Mouse (Mus musculus) large intestine, adult 2 months (tissue): ENCODE results near the gene Maml3. TPM values are rescaled to one million over a fixed set of nuclear protein-coding genes. Genes with fewer than 3 reads are reported as not detected.
A peak's percentile ranks its signal among the peaks of the same experiment; 100 is the strongest.

Experiments used
- DNase-seq: peaks from one replicate; pipeline ENCODE4 v3.0.0-alpha.2; 2012; ENCODE audit warnings: low read depth, low spot score
- WGBS: fragments of 180-500 bp; shearing (Covaris S2); methylation state at CpG from one replicate; pipeline ENCODE4 v1.1.7; 2018; 5-methylcytosine and 5-hydroxymethylcytosine counted together
- polyA plus RNA-seq: library from polyadenylated mRNA; depleted of rRNA; stranded (reverse); fragments of >200 nt; gene quantifications from 2 replicates; pipeline ENCODE4 v1.2.3, GENCODE M21; 2012

The Maml3 gene
- polyA plus RNA-seq, 1 experiment = 1.8 TPM

DNA sequence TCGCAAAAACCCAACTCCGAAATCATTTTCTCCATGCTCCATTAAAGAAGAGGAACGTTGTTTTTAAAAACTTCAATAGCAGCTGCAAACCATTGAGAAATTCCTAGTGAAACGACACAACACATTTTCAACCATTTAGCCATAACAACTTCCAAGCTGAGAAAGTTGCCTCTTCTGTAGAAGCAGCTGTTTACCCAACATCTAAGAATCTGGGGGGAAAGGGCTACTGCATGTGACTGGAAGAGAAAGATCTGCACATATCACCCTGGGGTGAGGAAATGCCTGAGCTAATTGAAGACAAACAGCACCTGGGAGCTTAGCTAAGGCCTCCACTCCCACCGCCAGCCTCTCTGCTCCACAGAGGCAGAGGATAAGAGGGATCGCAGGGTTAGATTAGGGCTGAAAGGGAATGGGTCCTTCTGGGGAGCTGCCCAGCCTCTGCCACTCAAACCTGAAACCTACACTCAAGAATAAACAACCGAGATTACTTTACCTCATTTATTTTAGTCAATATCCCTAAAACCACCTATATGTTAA, 13.5 kb downstream of the Maml3 start:
- WGBS = 74% methylated on average over 7 of the region's 7 CpGs
- no peak for DNase-seq

DNA sequence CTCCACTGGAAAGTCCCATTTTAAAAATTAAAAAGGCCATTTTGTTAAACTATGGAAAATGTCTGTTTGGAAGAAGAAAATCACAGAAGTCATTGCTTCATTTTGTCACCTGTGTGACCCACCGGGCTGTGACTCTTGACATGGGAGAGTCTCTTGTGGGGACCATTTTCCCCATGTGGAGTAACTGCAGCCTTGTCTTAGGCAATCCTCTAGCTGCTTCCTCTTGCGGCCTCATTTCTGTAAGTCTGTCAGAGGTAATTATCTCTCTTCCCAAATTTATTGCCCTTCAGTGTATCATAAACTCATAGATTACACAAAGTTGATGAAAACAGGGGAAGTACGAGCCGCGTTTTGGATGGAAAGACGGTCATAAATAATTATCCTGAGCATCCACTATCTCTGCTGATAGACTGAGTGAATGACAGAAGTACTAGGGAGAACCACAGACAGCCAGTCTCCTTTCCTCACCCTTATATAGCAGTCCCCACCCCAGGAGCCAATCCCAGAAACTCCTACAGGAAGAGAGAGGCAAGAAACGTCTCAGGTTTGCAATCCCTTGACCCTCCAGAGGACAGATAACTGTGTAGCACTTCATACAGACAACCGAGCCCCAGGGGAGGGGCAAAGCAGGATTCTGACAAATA, 14.5 kb downstream of the Maml3 start:
- no peak for DNase-seq
- WGBS = 27% methylated on average over 8 of the region's 8 CpGs

- WGBS = 9% methylated on average over 19 of the region's 19 CpGs
- no peak for DNase-seq
Measured at GRCm38 (mm10) chr3:52088458-52089341, 16.2 kb downstream of the Maml3 start.

- WGBS = 70% methylated on average over 7 of the region's 7 CpGs
- DNase-seq = no peak
Measured at GRCm38 (mm10) chr3:52087636-52088280, 17.1 kb downstream of the Maml3 start.

DNA sequence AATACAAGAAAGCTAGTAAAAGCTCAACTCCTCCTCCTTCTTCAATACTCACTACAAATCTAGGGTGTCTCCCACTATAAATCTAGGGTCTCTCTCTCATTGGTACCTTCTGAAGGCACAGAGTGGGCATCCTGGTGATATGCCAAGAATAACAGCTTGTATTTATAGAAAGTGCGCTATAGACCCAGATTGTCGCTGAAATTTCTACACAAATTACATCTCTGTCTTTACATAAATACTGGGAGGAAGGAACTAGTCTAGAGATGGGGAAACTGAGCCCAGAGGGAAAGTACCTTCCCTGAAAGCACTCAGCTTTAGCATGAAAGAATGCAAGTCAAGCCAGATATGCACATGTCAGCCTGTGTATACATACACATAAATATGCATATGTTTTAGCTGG, 26.1 kb downstream of the Maml3 start:
- 87% methylated on average over 2 of the region's 2 CpGs for WGBS
- DNase-seq = no peak

DNA sequence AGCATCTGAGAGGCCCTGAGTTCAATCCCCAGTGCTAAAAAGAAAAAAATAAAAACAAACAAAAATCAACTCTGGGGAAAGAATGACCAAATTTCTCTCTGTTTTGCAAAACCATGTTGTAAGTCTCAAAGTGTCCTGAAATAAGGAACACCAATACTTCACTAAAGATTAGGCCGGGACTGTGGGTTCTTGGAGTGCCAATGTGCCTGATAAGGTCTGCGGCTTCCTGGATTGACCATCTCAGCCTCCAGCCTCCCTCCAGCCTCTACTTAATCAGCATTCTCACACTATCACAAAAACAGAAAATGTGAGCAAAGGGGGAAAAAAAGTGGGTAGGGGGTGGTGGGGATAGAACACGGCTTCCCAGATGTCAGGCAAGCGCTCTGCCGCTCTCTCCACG, 30.9 kb downstream of the Maml3 start:
- WGBS = 88% methylated on average over 6 of the region's 6 CpGs
- no peak for DNase-seq

- no peak for DNase-seq
- 79% methylated on average over 5 of the region's 5 CpGs for WGBS
Measured at GRCm38 (mm10) chr3:52071996-52072395, 32.9 kb downstream of the Maml3 start.

- WGBS = 17% methylated on average over 4 of the region's 4 CpGs
- DNase-seq = no peak
Measured at GRCm38 (mm10) chr3:52070163-52070478, 34.8 kb downstream of the Maml3 start.

DNA sequence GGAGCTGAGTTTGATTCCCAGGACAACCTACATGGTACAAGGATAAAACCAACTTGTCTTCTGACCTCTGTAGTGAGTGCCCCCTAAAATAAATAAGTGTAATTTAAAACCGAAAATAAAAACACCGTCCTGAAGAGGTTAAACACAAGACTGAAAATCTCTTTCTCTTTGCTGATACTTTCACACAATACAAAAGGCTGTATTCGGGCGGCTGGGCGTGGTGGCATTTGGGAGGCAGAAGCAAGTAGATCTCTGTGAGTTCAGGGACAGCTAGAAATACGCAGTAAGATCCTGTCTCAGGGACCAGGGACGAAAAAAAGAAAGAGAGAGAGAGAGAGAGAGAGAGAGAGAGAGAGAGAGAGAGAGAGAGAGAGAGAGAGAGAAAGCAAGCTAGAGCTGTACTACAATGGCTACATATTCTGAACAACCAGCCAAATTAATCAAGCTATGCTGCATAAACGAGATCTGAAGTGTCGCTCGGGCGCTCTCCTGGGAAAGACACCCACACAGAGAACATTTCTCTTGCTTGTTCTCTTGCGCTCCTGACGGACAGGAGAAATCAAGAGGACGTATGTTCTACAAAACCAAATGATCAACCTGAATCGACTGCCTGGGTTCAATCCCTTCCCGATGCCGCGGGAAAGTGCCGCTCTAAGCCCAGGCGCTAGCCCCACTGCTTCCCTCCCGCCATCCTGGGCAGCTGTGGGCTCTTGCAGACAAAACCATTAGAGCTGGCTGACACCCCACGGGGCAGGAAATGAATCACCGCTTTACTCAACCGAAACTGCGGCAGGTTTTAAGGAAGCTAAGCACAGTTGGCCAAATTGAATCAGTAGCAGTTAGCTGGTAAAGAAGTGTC, 35.3 kb downstream of the Maml3 start:
- WGBS = 9% methylated on average over 25 of the region's 25 CpGs

DNA sequence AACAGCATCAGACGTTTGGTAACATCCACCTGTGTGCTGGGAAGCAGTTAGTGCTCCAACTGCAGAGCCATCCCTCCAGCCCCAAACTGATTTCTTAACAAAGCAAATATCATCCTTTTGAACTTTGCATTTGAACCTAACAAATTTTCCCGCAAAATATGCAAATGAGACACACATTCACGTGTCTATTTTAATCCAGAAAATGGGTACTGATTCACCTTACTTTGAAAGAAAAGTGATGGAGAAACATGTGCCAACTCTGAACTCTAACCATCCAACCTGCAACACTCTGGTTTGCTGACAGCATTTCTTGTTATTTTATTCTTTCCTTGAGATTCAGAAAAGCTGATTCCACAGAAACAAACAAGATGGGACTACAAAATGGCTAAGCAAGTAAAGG, 36.0 kb downstream of the Maml3 start:
- DNase-seq = no peak

More for the DNA sequence above, 35.3 kb downstream of the Maml3 start:
- DNase-seq = no peak

GRCm38 (mm10) chr3:52067181-52067580, 37.7 kb downstream of the Maml3 start:
- DNase-seq = no peak
- WGBS = 84% methylated on average over 6 of the region's 6 CpGs

More for the DNA sequence above, 36.0 kb downstream of the Maml3 start:
- WGBS = 72% methylated on average over 3 of the region's 3 CpGs

GRCm38 (mm10) chr3:52066142-52066541, 38.7 kb downstream of the Maml3 start:
- WGBS = 46% methylated on average over 3 of the region's 3 CpGs
- DNase-seq = no peak

DNA sequence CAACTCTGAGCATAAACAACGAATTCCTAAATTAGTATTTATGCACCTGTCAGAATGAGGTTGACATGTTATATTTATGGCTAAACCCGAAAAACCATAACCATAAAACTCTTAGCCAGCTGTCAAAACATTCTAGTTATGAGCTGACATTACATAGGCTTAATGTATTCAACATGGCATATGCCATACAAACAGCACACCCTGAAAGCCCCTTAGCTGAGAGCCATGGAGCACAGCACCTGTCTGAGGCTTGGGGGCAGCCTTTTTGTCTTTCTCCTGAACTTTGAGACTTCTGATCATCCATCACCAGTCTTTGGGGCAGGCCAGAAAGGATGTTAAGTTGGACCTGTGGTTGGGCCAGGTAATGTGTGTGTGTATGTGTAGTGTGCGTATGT, 41.6 kb downstream of the Maml3 start:
- DNase-seq = no peak
- WGBS = 43% methylated on average over 3 of the region's 3 CpGs

DNA sequence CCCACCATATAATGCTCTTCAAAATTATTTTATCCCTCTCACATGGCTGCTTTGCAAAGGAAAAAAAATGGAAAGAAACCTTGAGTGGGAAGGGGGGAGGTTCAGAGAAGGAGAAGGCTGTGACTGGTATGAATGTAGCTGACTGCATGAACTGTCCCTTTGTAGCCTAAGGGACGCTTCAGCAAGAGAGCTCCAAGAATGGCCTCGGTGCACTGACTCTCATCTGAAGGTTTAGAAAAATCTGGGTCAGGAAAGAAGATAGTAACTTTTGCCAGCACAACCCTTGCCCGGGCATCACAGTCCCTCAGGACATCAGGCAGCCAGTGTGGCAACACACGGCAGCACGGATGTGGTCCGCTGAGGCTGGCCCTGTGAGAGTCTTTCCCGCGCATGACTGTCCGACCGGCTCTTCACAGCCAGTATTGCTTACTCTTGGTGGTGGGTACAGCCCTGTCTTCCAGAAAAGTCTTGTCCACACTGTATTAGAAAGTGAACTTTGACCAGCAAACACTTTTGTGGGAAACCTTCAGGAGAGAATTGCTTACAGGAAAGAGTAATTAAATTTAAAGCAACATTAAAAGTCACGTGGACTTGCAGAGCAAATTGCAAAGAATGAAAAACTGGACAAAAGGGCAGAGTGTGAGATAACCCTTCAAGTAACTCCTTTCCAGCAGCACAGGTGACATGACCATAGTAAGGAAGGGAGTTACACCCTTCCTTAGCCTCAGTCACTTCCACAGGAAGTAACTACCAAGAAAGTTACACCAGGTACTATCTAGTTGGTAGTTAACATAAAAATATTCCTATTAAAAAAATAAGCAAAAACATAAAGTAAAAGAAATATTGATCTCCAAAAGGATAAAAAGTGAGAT, 42.3 kb downstream of the Maml3 start:
- WGBS = 20% methylated on average over 11 of the region's 11 CpGs

GRCm38 (mm10) chr3:52061472-52062388, 43.1 kb downstream of the Maml3 start:
- DNase-seq = no peak
- WGBS = 66% methylated on average over 8 of the region's 8 CpGs

More for the DNA sequence above, 42.3 kb downstream of the Maml3 start:
- peak; percentile 65 for DNase-seq

- 91% methylated on average over 7 of the region's 7 CpGs for WGBS
- no peak for DNase-seq
Measured at GRCm38 (mm10) chr3:52060886-52061285, 44.0 kb downstream of the Maml3 start.

GRCm38 (mm10) chr3:52051801-52052200, 53.1 kb downstream of the Maml3 start:
- WGBS = 66% methylated on average over 2 of the region's 2 CpGs
- no peak for DNase-seq

- DNase-seq = no peak
- 84% methylated on average over 14 of the region's 14 CpGs for WGBS
Measured at GRCm38 (mm10) chr3:52048082-52048481, 56.8 kb downstream of the Maml3 start.
